Mouse (Mus musculus) common myeloid progenitor, adult 5-6 weeks (primary cell): ENCODE data around the gene Ryr1. TPM values are rescaled to one million over a fixed set of nuclear protein-coding genes. Genes with fewer than 3 reads are reported as not detected.
A peak's percentile ranks its signal among the peaks of the same experiment; 100 is the strongest.

Source experiments
- ATAC-seq: replicated peaks from 2 replicates; pipeline ENCODE4 v1.8.0; 2016; ENCODE audit warnings: low read depth, mild to moderate bottlenecking, moderate TSS enrichment, inconsistent platforms; ENCODE audit not compliant: poor library complexity, severe bottlenecking
- total RNA-seq: library from RNA; stranded (forward); fragments of 200-1000, 187-1606 nt; gene quantifications from 2 replicates; pipeline ENCODE4 v1.2.3, GENCODE M21; 2017

Gene Ryr1
- total RNA-seq, 1 experiment from 2014 or later = 2.5 TPM

DNA sequence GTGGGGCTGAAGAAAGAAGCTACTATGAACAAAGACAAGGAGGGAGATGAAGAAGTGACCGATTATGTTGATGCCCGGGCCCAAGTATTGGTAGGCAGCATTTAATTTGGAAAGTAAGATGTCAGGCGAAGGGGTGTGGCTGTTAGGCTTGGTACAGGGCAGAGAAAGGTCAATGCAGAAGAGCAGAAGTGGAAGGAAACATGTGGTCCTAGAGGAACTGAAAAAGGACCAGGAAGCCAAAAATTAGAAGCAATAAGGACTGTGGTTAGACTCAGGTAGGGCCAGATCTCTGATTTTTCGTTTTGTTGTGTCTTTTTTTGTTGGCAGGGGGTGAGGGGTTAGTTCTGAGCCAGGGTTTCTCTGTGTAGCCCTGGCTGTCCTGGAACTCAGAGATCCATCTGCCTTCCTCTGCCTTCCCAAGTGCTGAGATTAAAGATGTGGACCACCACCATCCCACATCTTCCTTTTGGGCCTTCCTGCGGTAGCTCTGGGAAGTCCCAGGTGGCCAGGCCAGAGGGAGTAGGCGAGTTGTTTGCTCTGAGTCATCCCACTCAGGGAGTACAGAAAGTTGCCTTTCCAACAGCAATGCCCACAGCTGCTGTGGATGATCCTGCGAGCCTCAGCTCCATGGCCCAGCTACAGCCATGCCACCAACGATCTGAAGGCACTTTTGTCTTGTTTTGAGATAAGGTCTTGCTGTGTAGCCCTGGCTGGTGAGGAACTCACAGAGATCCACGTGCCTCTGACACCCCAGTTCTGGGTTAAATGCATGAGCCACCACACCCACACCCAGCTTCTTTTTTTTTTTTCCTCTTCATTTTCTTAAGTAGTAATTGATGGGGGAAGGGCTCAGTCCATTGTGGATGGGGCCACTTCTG lies 117.5 kb downstream of the Ryr1 start:
- peak; percentile 42 for ATAC-seq

GRCm38 (mm10) chr7:29000651-29001605 lies 124.1 kb downstream of the Ryr1 start:
- peak; percentile 96 for ATAC-seq

GRCm38 (mm10) chr7:28993402-28993801 lies 131.6 kb downstream of the Ryr1 start:
- no peak for ATAC-seq

GRCm38 (mm10) chr7:28992997-28993396 lies 132.0 kb downstream of the Ryr1 start:
- ATAC-seq = no peak

DNA sequence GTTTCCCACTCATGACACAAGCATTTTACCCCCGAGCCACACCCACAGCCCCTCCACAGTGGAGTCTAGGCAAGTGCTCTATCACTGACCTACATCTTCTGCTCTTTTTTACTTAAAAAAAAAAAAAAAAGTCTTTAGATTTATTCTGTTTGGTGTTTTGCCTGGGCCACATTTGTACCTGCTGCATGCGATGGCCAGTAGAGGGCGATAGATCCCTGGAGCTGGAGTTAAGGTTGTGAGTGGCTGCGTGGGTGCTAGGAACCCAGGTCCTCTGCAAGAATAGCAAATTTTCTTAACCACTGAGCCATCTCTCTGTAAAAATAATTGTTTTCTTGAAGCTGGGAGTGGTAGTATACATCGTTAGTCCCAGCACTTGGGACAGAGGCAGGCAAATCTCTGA lies 133.4 kb downstream of the Ryr1 start:
- ATAC-seq = no peak

GRCm38 (mm10) chr7:28990766-28991273 lies 134.2 kb downstream of the Ryr1 start:
- no peak for ATAC-seq

GRCm38 (mm10) chr7:28985207-28985606 lies 139.8 kb downstream of the Ryr1 start:
- ATAC-seq = no peak

GRCm38 (mm10) chr7:28984452-28984851 lies 140.5 kb downstream of the Ryr1 start:
- no peak for ATAC-seq

DNA sequence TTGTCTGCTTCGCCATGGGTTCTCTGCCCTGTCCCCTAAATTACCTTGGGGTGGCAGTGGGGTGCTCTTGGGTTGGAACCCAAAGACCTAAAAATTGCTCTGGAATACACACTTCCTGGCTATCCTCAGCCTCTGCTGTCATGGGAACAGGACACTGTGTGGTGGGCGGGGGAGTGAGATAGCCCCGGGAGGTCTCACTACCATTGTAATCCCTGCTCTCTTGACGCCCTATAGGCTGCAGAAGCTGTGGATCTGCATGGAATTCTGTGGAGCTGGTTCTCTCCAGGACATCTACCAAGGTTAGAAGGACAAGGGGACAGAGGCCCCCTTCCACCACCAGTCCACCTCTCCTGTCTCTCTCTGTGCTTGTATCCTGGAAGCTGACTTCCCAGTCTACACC lies 141.1 kb downstream of the Ryr1 start:
- no peak for ATAC-seq

- peak; percentile 18 for ATAC-seq
Observed at GRCm38 (mm10) chr7:28983141-28983564, 141.8 kb downstream of the Ryr1 start.

- ATAC-seq = peak; percentile 66
Observed at GRCm38 (mm10) chr7:28982274-28983013, 142.5 kb downstream of the Ryr1 start.

DNA sequence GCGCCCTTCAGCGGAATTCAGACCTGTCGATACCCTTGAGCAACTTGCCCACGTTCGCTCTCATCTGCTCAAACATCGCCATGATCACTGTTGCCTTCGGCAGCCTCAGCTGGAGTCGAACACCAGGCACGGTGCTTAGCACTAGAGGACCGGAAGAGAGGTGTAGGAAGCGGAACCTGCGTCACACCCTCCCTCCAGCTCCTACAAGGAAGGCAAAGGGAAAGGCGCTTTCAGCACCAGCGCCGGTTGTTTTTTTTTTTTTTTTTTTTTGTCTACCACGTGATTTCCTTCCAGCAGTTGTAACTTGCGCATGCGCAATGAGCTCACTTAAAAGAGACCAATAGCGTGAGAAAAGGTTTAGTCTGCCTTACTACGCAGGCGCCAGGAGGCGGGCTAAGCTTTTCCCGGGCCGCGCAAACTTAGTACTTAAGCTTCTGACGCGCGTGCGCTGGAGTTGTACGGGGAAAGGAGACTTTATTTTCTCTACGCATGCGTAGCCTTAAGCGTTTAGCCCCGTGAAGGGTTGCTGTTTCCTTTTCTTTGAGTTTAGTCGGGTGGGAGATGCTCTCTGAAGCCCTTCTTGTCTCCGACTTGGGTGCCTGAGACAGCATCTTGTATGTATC lies 143.2 kb downstream of the Ryr1 start, which contains the start of the genes Eif3k and Map4k1:
Eif3k (minus strand) TSS at position 214 of the 623 bp plus-strand sequence.
Map4k1 (plus strand) TSS at position 400 of the 623 bp plus-strand sequence.
- peak; percentile 90 for ATAC-seq

DNA sequence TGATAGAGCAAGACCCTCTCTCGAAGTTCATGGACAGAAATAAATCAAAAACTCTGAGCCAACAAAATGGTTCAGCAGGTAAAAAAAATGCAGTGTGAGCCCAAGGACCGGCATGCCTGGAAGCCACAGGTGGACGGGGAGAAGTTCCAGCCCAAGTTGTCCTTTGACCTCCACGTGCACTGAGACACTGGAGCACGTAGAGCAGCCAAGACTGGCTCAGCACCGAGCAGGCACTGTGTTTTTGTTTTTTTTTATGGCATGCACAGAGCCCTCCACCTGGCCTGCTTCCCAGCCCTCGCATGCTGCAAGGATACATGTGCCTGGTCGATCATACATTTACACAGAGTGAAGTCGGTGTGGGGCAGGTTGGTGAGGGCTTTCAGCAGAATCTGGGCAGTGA lies 147.4 kb downstream of the Ryr1 start:
- no peak for ATAC-seq

DNA sequence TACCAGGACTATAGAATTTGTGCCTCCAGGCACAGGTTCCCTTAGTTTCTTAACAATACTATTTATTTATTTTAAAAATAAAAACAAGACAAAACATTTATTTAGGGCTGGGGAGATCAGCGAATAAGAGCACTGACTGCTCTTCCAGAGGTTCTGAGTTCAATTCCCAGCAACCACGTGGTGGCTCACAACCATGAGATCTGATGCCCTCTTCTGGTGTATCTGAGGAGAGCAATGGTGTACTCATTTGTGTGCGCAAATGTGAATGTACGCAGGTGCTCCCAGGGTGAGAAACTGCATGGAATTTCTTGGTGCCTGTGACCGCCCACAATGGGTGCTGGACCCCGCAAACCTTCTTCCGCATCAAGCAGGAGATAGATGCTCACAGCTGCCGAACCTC lies 152.0 kb downstream of the Ryr1 start:
- no peak for ATAC-seq

DNA sequence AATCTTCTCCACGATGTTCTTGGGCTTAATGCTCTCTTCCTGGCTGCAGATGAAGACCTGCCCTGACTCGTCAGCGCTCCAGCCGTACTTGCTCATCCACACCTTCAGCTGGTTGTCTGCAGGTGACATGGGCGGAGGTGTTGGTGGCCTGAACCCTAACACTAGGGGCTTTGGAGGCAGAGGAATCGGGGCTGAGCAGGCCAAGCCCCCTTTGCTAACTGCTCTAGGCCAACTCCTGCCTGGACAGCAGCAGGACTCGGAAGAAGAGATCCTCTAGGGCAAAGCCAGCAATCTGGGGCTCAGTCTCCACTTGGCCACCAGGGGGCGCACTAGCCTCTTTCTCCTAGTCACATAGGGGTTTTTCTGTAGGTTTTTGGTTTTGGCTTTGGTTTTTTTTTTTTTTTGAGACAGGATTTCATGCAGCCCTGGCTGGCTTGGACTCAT lies 152.4 kb downstream of the Ryr1 start:
- ATAC-seq = peak; percentile 76

DNA sequence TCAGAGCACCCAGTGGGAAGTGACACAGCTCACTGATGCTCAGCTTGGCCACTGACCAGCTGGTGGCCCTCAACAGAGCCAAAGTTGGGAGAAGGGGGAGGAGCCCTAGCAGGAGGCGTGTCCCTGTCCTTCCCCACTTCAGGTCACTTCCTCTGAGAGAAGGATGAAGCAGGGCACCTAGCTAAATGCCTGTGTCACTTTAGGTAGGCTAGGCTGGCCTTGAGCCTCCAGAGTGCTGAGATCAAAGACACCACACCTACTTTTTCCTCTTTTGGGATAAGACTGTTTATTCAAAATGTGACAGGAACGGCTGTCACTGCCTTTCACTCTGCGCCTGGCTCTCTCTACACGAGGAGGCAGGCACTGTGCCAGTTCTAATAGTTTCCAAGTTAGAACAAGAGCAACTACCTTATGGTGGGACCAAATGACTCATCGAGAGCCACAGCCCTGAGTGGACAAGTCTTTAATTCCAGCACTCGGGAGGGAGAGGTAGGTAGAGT lies 153.2 kb downstream of the Ryr1 start:
- ATAC-seq = no peak

DNA sequence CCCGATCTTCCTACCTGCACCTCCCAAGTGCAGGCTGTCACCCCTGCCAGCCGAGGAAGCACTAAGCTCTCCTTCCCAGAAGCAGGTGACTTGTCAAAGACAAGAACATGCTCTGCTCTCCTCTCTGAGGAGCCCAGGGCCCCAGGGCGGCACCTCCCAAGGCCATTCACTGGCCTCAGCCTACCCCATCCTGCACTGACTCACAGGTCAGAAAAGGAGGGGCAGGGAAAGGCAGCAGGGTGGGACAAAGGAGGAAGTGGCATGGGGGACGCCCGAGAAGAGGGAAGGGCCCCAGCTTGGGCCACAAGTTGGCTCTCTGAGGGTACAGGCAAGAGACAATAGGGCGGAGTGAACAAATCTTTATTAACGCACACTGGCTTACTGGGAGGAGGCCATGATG lies 153.9 kb downstream of the Ryr1 start:
- ATAC-seq = no peak

- no peak for ATAC-seq
Observed at GRCm38 (mm10) chr7:28969672-28970394, 155.1 kb downstream of the Ryr1 start.
